Mouse (Mus musculus): ENCODE measurements around the gene Dand5.
"Not testable (repeated sequence)": the region's sequence is repeated elsewhere in the genome, so short reads cannot be mapped to it uniquely, and the experiment has no call there.

Dand5 gene

GRCm38 (mm10) chr8:84834866-84835855 lies 12.5 kb upstream of the Dand5 start:
- no peak for DNase-seq (ENCODE audit: low spot score in 2 of 2)

GRCm38 (mm10) chr8:84834002-84834865 lies 11.6 kb upstream of the Dand5 start:
- no peak for DNase-seq (ENCODE audit: low spot score in 2 of 2)

DNA sequence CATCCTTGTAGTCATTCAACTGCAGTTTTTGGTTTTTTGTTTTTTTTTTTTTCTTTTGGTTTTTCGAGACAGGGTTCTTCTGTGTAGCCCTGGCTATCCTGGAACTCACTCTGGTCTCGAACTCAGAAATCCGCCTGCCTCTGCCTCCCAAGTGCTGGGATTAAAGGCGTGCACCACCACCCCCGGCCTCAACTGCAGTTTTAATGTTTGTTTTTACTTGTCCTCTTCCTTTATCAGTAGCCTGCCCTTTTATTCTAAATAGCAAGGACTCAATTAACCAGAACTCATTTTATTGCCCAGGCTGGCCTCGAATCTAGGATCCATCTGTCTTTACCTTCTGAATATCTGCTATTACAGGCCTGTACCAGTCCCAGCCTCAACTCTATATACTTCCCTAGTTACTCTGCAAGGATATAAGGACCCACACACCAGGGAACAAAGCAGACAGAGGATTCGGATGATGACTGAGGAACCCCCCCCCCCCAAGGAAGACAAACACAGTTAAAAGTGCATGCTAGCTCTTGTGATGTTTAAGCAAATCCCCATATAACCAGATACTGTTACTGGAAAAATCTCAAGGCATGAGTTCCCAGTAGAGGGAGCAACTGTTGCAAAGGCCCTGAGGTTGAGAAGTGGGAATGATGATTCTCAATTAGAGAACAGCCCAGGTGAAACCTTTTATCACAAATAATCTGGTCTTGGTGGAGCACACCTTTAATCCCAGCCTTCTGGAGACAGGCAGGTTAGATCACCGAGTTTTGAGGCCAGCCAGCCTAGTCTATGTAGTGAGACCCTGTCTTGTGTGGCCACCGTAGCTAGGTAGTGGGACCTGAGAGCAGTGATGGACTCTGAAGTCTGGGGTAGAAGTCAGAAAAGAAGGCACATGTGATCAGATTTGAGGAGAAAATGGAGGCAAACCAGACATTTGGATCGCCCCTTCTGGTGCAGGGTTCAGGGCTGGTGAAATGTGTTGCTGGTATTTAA lies 10.4 kb upstream of the Dand5 start:
- no peak for DNase-seq (ENCODE audit: low spot score in 2 of 2)

- peak; percentile 87 to 90 for DNase-seq (ENCODE audit: low spot score in 2 of 2)
These were observed 9.6 kb upstream of the Dand5 start for GRCm38 (mm10) chr8:84832034-84832717.

GRCm38 (mm10) chr8:84831490-84831889 lies 8.9 kb upstream of the Dand5 start, which contains the start of gene Gadd45gip1:
Gene Gadd45gip1, plus strand, starts transcription at chr8:84831522.
- peak; percentile 49 to 68 for DNase-seq (ENCODE audit: low spot score in 2 of 2)

- DNase-seq (ENCODE audit: low spot score in 2 of 2), result not testable (repeated sequence)
These were observed 3.9 kb upstream of the Dand5 start for GRCm38 (mm10) chr8:84826518-84826917.

GRCm38 (mm10) chr8:84825636-84826035 lies 3.0 kb upstream of the Dand5 start:
- no peak for DNase-seq (ENCODE audit: low spot score in 2 of 2)

DNA sequence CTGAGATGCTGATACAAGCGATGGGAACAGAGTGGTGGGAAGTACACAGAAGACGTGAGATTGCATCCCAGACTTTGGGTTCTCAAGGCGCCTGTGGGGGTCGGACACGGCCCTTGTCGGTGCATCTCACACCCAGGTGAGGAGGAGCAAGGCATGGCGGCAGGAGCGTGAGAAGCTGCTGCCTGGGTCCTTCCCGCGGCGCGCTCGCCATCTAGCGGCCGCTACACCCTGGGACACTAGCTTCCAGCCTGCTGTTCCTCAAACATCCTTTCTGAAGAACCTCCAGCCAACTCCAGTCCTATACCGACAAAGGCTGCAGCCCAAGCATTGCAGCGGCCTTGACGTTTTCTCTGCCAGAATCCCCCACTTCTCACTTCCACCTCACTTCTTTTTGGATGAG lies 1.0 kb upstream of the Dand5 start:
- DNase-seq (ENCODE audit: low spot score in 2 of 2), result peak in 1 of 2 experiments; percentile 44

DNA sequence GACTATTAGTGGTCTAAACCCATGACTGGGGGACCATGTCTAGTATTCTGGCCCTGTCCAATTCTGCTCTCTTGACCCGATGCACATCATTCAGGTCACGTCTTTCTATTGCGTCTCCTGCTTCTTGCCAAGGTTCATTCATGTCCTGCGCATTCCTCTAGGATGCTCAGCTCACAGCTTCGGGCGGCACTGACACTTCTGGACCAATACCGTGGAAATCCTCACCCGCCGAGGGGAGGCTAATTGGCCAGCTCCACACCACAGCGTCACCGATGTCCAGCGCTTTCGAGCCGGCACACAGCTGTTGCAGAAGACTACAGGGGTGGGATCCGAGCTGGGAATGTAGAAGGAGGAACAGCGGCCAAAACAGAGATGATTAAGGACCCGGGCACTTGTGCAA lies 6.5 kb downstream of the Dand5 start:
- no peak for DNase-seq (ENCODE audit: low spot score in 2 of 2)

GRCm38 (mm10) chr8:84815547-84815946 lies 7.1 kb downstream of the Dand5 start:
- peak; percentile 94 to 98 for DNase-seq (ENCODE audit: low spot score in 2 of 2)

DNA sequence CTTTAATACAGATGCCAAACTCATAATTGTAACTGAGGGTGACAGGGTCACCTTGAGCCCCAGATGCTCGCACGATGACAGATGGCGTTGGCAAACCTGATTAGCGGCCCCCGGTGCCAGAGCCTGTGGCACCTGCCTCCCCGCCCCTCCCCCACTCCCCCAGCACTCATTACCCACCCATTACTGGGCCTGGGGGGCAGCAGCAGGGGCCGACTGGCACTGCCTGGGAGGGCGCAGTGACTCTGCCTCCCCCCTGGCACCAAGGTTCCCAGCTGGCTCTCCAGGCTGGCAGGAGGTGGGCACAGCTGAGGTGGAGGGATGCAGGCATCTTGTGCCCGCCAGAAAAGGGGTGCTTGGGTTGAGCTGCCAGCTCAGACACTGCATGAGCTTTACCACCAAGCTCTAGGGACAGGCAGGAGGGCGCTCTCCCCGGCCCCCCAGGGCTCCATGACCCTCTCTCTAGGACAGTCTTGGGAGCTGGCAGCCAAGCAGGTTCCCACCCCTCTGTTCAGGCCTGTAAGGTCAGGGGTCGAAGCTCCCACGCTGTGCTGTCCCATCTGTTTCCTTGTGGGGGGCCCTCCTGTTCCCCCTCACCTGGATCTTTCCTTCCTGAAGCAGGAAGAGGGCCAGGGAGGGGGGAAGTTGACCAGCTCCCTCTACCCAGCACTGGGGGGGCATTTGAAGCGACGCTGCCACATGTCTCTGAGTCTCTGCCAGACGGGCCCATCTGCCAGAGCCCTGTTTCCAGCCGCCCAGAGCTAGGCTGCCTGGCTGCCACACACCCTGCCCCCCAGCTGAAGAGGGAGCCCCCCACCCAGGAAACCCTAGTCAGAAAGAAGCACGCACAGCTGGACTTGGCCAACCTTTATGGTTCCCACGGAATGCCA lies 7.8 kb downstream of the Dand5 start:
- no peak for DNase-seq (ENCODE audit: low spot score in 2 of 2)

DNA sequence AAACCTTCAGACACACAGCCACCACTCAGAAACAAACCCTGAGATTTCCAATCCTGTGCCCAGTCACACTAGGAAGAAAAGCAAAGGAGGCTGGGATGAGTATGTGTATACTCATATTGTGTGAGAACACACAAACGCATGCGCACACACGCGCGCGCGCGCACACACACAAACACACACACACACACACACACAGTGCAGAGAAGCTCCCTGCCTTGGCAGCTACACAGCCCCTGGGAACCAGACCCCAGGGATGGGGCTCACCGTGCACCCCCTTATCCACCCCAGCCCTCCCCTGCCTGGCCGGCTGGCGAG lies 8.4 kb downstream of the Dand5 start:
- no peak for DNase-seq (ENCODE audit: low spot score in 2 of 2)

- no peak for DNase-seq (ENCODE audit: low spot score in 2 of 2)
These were observed 8.8 kb downstream of the Dand5 start for GRCm38 (mm10) chr8:84813830-84814229.

GRCm38 (mm10) chr8:84813059-84813458 lies 9.6 kb downstream of the Dand5 start:
- DNase-seq (ENCODE audit: low spot score in 2 of 2), result peak; percentile 72 to 85

- no peak for DNase-seq (ENCODE audit: low spot score in 2 of 2)
These were observed 11.3 kb downstream of the Dand5 start for GRCm38 (mm10) chr8:84811303-84811702.

GRCm38 (mm10) chr8:84810896-84811295 lies 11.7 kb downstream of the Dand5 start:
- peak; percentile 84 to 92 for DNase-seq (ENCODE audit: low spot score in 2 of 2)

- DNase-seq (ENCODE audit: low spot score in 2 of 2), result no peak
These were observed 12.7 kb downstream of the Dand5 start for GRCm38 (mm10) chr8:84809941-84810280.

- DNase-seq (ENCODE audit: low spot score in 2 of 2), result no peak
These were observed 13.3 kb downstream of the Dand5 start for GRCm38 (mm10) chr8:84809109-84809940.

DNA sequence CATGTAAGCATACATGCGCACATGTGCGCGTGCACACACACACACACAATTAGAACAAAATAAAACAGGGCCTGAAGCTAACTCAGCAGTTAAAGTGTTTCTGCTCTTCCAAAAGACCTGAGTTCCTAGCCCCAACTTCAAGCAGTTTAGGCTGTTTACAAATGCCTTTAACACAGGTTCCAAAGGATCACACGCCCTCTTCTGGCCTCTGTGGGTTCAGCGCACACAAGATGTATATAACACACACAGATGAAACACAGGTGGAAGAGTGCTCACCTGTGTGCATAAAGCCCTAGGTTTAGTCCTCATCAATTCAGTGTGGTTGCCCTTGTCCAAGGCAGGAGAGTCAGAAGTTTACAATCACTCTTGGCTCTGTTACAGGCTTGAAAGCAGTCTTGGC lies 16.6 kb downstream of the Dand5 start:
- DNase-seq (ENCODE audit: low spot score in 2 of 2), result no peak
